35 mouse cellular contexts compared by ENCODE assay signal in genomic region chr16:91174401-91174800, GRCm38 (mm10). TPM values are rescaled to one million over a fixed set of nuclear protein-coding genes. Genes with fewer than 3 reads are reported as not detected.
DNase-seq lines count a peak whose midpoint lies in the region; ATAC-seq lines count a peak whose summit lies in the region.
"Had no signal": no experiment of that assay in that cellular context is flagged by ENCODE, and none has a peak within 500 bp of the region (broad histone marks: within the 10 kb centered on the region; RNA-seq: fewer than 3 reads in every experiment).

No protein-coding gene starts in this region.

- H3K36me3 ChIP-seq in forebrain, embryonic 10.5 days (replicated peaks) = no peaks in the 10 kb centered on the region
- H3K36me3 ChIP-seq in forebrain, embryonic 16.5 days (ENCODE audit: control insufficient read depth, insufficient read depth) = no peaks in the 10 kb centered on the region
- H3K36me3 ChIP-seq in midbrain, embryonic 13.5 days = no peaks in the 10 kb centered on the region
- H3K36me3 ChIP-seq in midbrain, embryonic 11.5 days (ENCODE audit: control insufficient read depth, insufficient read depth, low read length) = no peaks in the 10 kb centered on the region
- no peaks in the 10 kb centered on the region for H3K36me3 ChIP-seq in limb, embryonic 10.5 days
- H3K36me3 ChIP-seq: embryonic facial prominence, embryonic 13.5 days; heart, embryonic 10.5 days; heart, embryonic 15.5 days; hindbrain, embryonic 12.5 days; neural tube, embryonic 12.5 days had no signal

- no peak overlapping the region for H3K9ac ChIP-seq in forebrain, embryonic 16.5 days (replicated peaks; ENCODE audit: low read depth, low read length)
- no peak overlapping the region for H3K9ac ChIP-seq in midbrain, embryonic 13.5 days (replicated peaks)
- H3K9ac ChIP-seq in midbrain, embryonic 11.5 days (ENCODE audit: low read length) = no peak overlapping the region
- H3K9ac ChIP-seq: embryonic facial prominence, embryonic 13.5 days; heart, embryonic 15.5 days; hindbrain, embryonic 12.5 days; liver, embryonic 14.5 days; neural tube, embryonic 12.5 days had no signal

- no peak for ATAC-seq in forebrain, embryonic 16.5 days
- no peak for ATAC-seq in midbrain, embryonic 13.5 days
- ATAC-seq in midbrain, embryonic 11.5 days (ENCODE audit: low FRiP score) = no peak
- ATAC-seq: inflammation-experienced regulatory T-cells, adult 6 months had no signal

- H3K27me3 ChIP-seq in forebrain, embryonic 10.5 days (ENCODE audit: poor library complexity, severe bottlenecking) = peaks cover 94% of the 10 kb centered on the region
- H3K27me3 ChIP-seq in forebrain, embryonic 16.5 days (replicated peaks; ENCODE audit: control insufficient read depth, insufficient read depth, low read length) = peaks cover 45% of the 10 kb centered on the region
- H3K27me3 ChIP-seq in midbrain, embryonic 13.5 days = peaks cover 91% of the 10 kb centered on the region
- H3K27me3 ChIP-seq in midbrain, embryonic 11.5 days (ENCODE audit: control insufficient read depth, insufficient read depth, low read length) = peaks cover 62% of the 10 kb centered on the region
- H3K27me3 ChIP-seq in limb, embryonic 10.5 days (ENCODE audit: low read depth, poor library complexity, severe bottlenecking) = peaks cover 85% of the 10 kb centered on the region

- H3K4me1 ChIP-seq in forebrain, embryonic 10.5 days = peaks cover 67% of the 10 kb centered on the region
- peaks cover 46% of the 10 kb centered on the region for H3K4me1 ChIP-seq in forebrain, embryonic 16.5 days (replicated peaks; ENCODE audit: control insufficient read depth, insufficient read depth, low read length)
- peaks cover 41% of the 10 kb centered on the region for H3K4me1 ChIP-seq in midbrain, embryonic 13.5 days (replicated peaks)
- H3K4me1 ChIP-seq in midbrain, embryonic 11.5 days (ENCODE audit: control insufficient read depth, insufficient read depth, low read length) = peaks cover 32% of the 10 kb centered on the region
- peaks cover 47% of the 10 kb centered on the region for H3K4me1 ChIP-seq in limb, embryonic 10.5 days

- WGBS in forebrain, embryonic 10.5 days = 53% methylated on average over 4 of the region's 4 CpGs
- 27% methylated on average over 4 of the region's 4 CpGs for WGBS in forebrain, embryonic 16.5 days
- 48% methylated on average over 4 of the region's 4 CpGs for WGBS in midbrain, embryonic 13.5 days
- WGBS in midbrain, embryonic 11.5 days = 54% methylated on average over 4 of the region's 4 CpGs
- WGBS in limb, embryonic 10.5 days = 69% methylated on average over 4 of the region's 4 CpGs

- H3K4me3 ChIP-seq in forebrain, embryonic 10.5 days = peak overlapping the region; percentile 24; the same call in 1 of the 2 replicates
- H3K4me3 ChIP-seq in forebrain, embryonic 16.5 days (replicated peaks; ENCODE audit: low read length) = no peak overlapping the region
- H3K4me3 ChIP-seq in midbrain, embryonic 13.5 days (replicated peaks) = no peak overlapping the region
- no peak overlapping the region for H3K4me3 ChIP-seq in midbrain, embryonic 11.5 days (ENCODE audit: low read depth, low read length)
- H3K4me3 ChIP-seq in limb, embryonic 10.5 days = no peak overlapping the region
- H3K4me3 ChIP-seq: embryonic facial prominence, embryonic 13.5 days; heart, embryonic 10.5 days; heart, embryonic 15.5 days; hindbrain, embryonic 12.5 days; myocyte; neural tube, embryonic 12.5 days had no signal

- peak overlapping the region; percentile 83 for H3K27ac ChIP-seq in forebrain, embryonic 10.5 days
- no peak overlapping the region for H3K27ac ChIP-seq in forebrain, embryonic 16.5 days (ENCODE audit: low read length)
- peak overlapping the region; percentile 32; the same call in 1 of the 2 replicates for H3K27ac ChIP-seq in midbrain, embryonic 13.5 days
- H3K27ac ChIP-seq in midbrain, embryonic 11.5 days (ENCODE audit: low read depth, low read length) = no peak overlapping the region
- peak overlapping the region; percentile 14; the same call in 1 of the 2 replicates for H3K27ac ChIP-seq in limb, embryonic 10.5 days
- H3K27ac ChIP-seq: heart, embryonic 10.5 days; heart, embryonic 15.5 days; hindbrain, embryonic 12.5 days; liver, embryonic 14.5 days; macrophage; neural tube, embryonic 12.5 days; stomach, postnatal 0 days had no signal

- H3K9me3 ChIP-seq in forebrain, embryonic 10.5 days = no peaks in the 10 kb centered on the region
- no peaks in the 10 kb centered on the region for H3K9me3 ChIP-seq in forebrain, embryonic 16.5 days (ENCODE audit: control insufficient read depth, low read length)
- H3K9me3 ChIP-seq in midbrain, embryonic 13.5 days = no peaks in the 10 kb centered on the region
- no peaks in the 10 kb centered on the region for H3K9me3 ChIP-seq in midbrain, embryonic 11.5 days (ENCODE audit: control insufficient read depth, low read length)
- no peaks in the 10 kb centered on the region for H3K9me3 ChIP-seq in limb, embryonic 10.5 days (replicated peaks)
- H3K9me3 ChIP-seq: embryonic facial prominence, embryonic 13.5 days; heart, embryonic 10.5 days; heart, embryonic 15.5 days; hindbrain, embryonic 12.5 days; neural tube, embryonic 12.5 days had no signal

- DNase-seq in forebrain, embryonic 10.5 days (ENCODE audit: extremely low spot score, low spot score) = no peak
- DNase-seq in midbrain, embryonic 11.5 days (ENCODE audit: low spot score, missing footprints) = no peak
- DNase-seq in limb, embryonic 10.5 days (ENCODE audit: low spot score) = no peak
- DNase-seq in kidney, postnatal 25 days = no peak
- DNase-seq in Muller cell, postnatal 12 days (ENCODE audit: inconsistent ontology term) = no peak
- DNase-seq in layer of hippocampus, adult 9-10 months (ENCODE audit: low spot score) = no peak
- DNase-seq: adrenal gland, adult 8-10 months; cerebellum, adult 11 months; cerebellum, adult 9-10 months; cerebellum, postnatal 36 days; gastrocnemius, postnatal 14 days; heart, adult 11 months; kidney, adult 18-20 months; kidney, postnatal 4 days; layer of hippocampus, postnatal 36 days; liver; lung, adult 2 months; lung, postnatal 10 days; right cerebral cortex, adult 18-20 months; thymus, adult 18-20 months; thymus, postnatal 36 days had no signal

- no peak overlapping the region for H3K4me2 ChIP-seq in forebrain, embryonic 16.5 days (ENCODE audit: low read length)
- no peak overlapping the region for H3K4me2 ChIP-seq in midbrain, embryonic 13.5 days (replicated peaks)
- no peak overlapping the region for H3K4me2 ChIP-seq in midbrain, embryonic 11.5 days
- H3K4me2 ChIP-seq: embryonic facial prominence, embryonic 13.5 days; heart, embryonic 15.5 days; hindbrain, embryonic 12.5 days had no signal

RNA-seq across cellular contexts. Expression of gene Olig2, which starts 50.9 kb away (rescaled TPM):
- polyA plus RNA-seq in forebrain, embryonic 10.5 days (2016; fragmentation: Nextera tagmentation; extraction: Ambion mirVana) = 10.5 and 11.2 TPM in 2 replicates
- polyA plus RNA-seq in forebrain, embryonic 16.5 days (2015; fragmentation: Nextera tagmentation; extraction: Ambion mirVana) = 4.7 and 5.7 TPM in 2 replicates
- polyA plus RNA-seq in midbrain, embryonic 13.5 days (2015; fragmentation: Nextera tagmentation; extraction: Ambion mirVana) = 2.8 and 4.2 TPM in 2 replicates
- 6.8 and 7.5 TPM in 2 replicates for polyA plus RNA-seq in midbrain, embryonic 11.5 days (2014; fragmentation: Nextera tagmentation; extraction: Ambion mirVana)
- polyA plus RNA-seq in limb, embryonic 10.5 days (2016; fragmentation: Nextera tagmentation; extraction: Ambion mirVana) = 0.08 TPM in 1 of 2 replicates, not detected in the other
- polyA plus RNA-seq: C2C12; heart, embryonic 10.5 days; heart, embryonic 15.5 days; inflammation-experienced regulatory T-cells, adult 6 months; kidney, embryonic 16.5 days; liver, embryonic 14.5 days; lung, adult 2 months; macrophage; myocyte; stomach, postnatal 0 days had no signal

Comparison
In these comparisons a context has a peak if more than half of its experiments do, and no peak if none do; other contexts are left out.
1. H3K27ac ChIP-seq: peak in forebrain, embryonic 10.5 days (single experiment), midbrain, embryonic 13.5 days (single experiment) and limb, embryonic 10.5 days (single experiment); none in forebrain, embryonic 16.5 days (single experiment) and midbrain, embryonic 11.5 days (single experiment).